Mouse (Mus musculus): ENCODE results near the gene Trappc1. TPM values are rescaled to one million over a fixed set of nuclear protein-coding genes. Genes with fewer than 3 reads are reported as not detected.

Gene Trappc1
- polyA plus RNA-seq, 1 experiment from 2014 or later, result 179 TPM

GRCm38 (mm10) chr11:69372056-69372779 lies 48.4 kb downstream of the Trappc1 start:
- no peak overlapping the region; the same call in 1 of the 2 replicates for H3K4me3 ChIP-seq
- ATAC-seq (ENCODE audit: low FRiP score, low read depth), result no peak
- WGBS, result 31% methylated on average over 12 of the region's 12 CpGs
- 0 out of 2 replicates have a peak overlapping the region, but pooled peaks have one; percentile 0 for H3K9ac ChIP-seq
- peak overlapping the region; percentile 55 for H3K27ac ChIP-seq
- H3K27me3 ChIP-seq (replicated peaks), result no peaks in the 10 kb centered on the region
- peaks cover 13% of the 10 kb centered on the region for H3K36me3 ChIP-seq
- H3K4me2 ChIP-seq (replicated peaks), result peak overlapping the region; percentile 48
- no peaks in the 10 kb centered on the region for H3K9me3 ChIP-seq
- H3K4me1 ChIP-seq, result peaks cover 34% of the 10 kb centered on the region

GRCm38 (mm10) chr11:69372780-69373170 lies 49.0 kb downstream of the Trappc1 start:
- H3K4me1 ChIP-seq, result peaks cover 30% of the 10 kb centered on the region
- H3K4me2 ChIP-seq (replicated peaks), result peak overlapping the region; percentile 48; the same call in 1 of the 2 replicates
- H3K36me3 ChIP-seq, result peaks cover 15% of the 10 kb centered on the region
- no peaks in the 10 kb centered on the region for H3K9me3 ChIP-seq
- H3K9ac ChIP-seq, result no peak overlapping the region
- no peaks in the 10 kb centered on the region for H3K27me3 ChIP-seq (replicated peaks)
- WGBS, result 67% methylated on average over 3 of the region's 3 CpGs
- no peak overlapping the region for H3K4me3 ChIP-seq
- no peak for ATAC-seq (ENCODE audit: low FRiP score, low read depth)
- peak overlapping the region; percentile 55; the same call in 1 of the 2 replicates for H3K27ac ChIP-seq

GRCm38 (mm10) chr11:69373223-69373965 lies 49.6 kb downstream of the Trappc1 start:
- H3K9me3 ChIP-seq, result no peaks in the 10 kb centered on the region
- H3K4me3 ChIP-seq, result no peak overlapping the region
- H3K4me1 ChIP-seq, result peaks cover 24% of the 10 kb centered on the region
- ATAC-seq (ENCODE audit: low FRiP score, low read depth), result no peak
- H3K4me2 ChIP-seq (replicated peaks), result no peak overlapping the region
- no peaks in the 10 kb centered on the region for H3K27me3 ChIP-seq (replicated peaks)
- no peak overlapping the region for H3K27ac ChIP-seq
- H3K36me3 ChIP-seq, result peaks cover 17% of the 10 kb centered on the region
- no peak overlapping the region for H3K9ac ChIP-seq
- 93% methylated on average over 16 of the region's 16 CpGs for WGBS

Other genes starting within 250 kb of the Trappc1 start
- 149 and 174 TPM in 2 replicates for gene Vamp2, start 235.5 kb upstream of the Trappc1 start, polyA plus RNA-seq (2016; fragmentation: Nextera tagmentation; extraction: Ambion mirVana)
- gene Per1, start 228.8 kb upstream of the Trappc1 start, polyA plus RNA-seq (2016; fragmentation: Nextera tagmentation; extraction: Ambion mirVana), result 7.4 and 9.0 TPM in 2 replicates
- 0.28 TPM in 2 replicates for gene Hes7, start 203.6 kb upstream of the Trappc1 start, polyA plus RNA-seq (2016; fragmentation: Nextera tagmentation; extraction: Ambion mirVana)
- not detected in 2 replicates for gene 9130213A22Rik, start 201.4 kb upstream of the Trappc1 start, polyA plus RNA-seq (2016; fragmentation: Nextera tagmentation; extraction: Ambion mirVana)
- 0.65 TPM in 1 of 2 replicates, not detected in the other for gene Aloxe3, start 198.1 kb upstream of the Trappc1 start, polyA plus RNA-seq (2016; fragmentation: Nextera tagmentation; extraction: Ambion mirVana)
- 0.20 TPM in 1 of 2 replicates, not detected in the other for gene Alox12b, start 167.0 kb upstream of the Trappc1 start, polyA plus RNA-seq (2016; fragmentation: Nextera tagmentation; extraction: Ambion mirVana)
- gene Alox8, start 126.1 kb upstream of the Trappc1 start, polyA plus RNA-seq (2016; fragmentation: Nextera tagmentation; extraction: Ambion mirVana), result 0.09 TPM in 1 of 2 replicates, not detected in the other
- 0.10 and 0.17 TPM in 2 replicates for gene Gucy2e, start 86.9 kb upstream of the Trappc1 start, polyA plus RNA-seq (2016; fragmentation: Nextera tagmentation; extraction: Ambion mirVana)
- gene Cntrob, start 205 bp upstream of the Trappc1 start, polyA plus RNA-seq (2016; fragmentation: Nextera tagmentation; extraction: Ambion mirVana), result 32.1 and 32.6 TPM in 2 replicates
- 5.6 and 5.8 TPM in 2 replicates for gene Kcnab3, start 2.3 kb downstream of the Trappc1 start, polyA plus RNA-seq (2016; fragmentation: Nextera tagmentation; extraction: Ambion mirVana)
- gene Rnf227, start 16.5 kb downstream of the Trappc1 start, polyA plus RNA-seq (2016; fragmentation: Nextera tagmentation; extraction: Ambion mirVana), result 51.3 and 58.6 TPM in 2 replicates
- gene Chd3, start 45.4 kb downstream of the Trappc1 start, polyA plus RNA-seq (2016; fragmentation: Nextera tagmentation; extraction: Ambion mirVana), result 87.1 and 93.0 TPM in 2 replicates
- 105 and 111 TPM in 2 replicates for gene Naa38, start 71.5 kb downstream of the Trappc1 start, polyA plus RNA-seq (2016; fragmentation: Nextera tagmentation; extraction: Ambion mirVana)
- 48.5 and 49.9 TPM in 2 replicates for gene Cyb5d1, start 71.7 kb downstream of the Trappc1 start, polyA plus RNA-seq (2016; fragmentation: Nextera tagmentation; extraction: Ambion mirVana)
- gene Tmem88, start 74.3 kb downstream of the Trappc1 start, polyA plus RNA-seq (2016; fragmentation: Nextera tagmentation; extraction: Ambion mirVana), result 13.7 TPM in 2 replicates
- gene Kdm6b, start 89.7 kb downstream of the Trappc1 start, polyA plus RNA-seq (2016; fragmentation: Nextera tagmentation; extraction: Ambion mirVana), result 48.6 and 52.4 TPM in 2 replicates
- gene Dnah2, start 225.1 kb downstream of the Trappc1 start, polyA plus RNA-seq (2016; fragmentation: Nextera tagmentation; extraction: Ambion mirVana), result 1.6 and 1.9 TPM in 2 replicates
- gene Efnb3, start 236.2 kb downstream of the Trappc1 start, polyA plus RNA-seq (2016; fragmentation: Nextera tagmentation; extraction: Ambion mirVana), result 54.4 and 57.4 TPM in 2 replicates

All from neural tube, embryonic 12.5 days (tissue).